Mouse (Mus musculus) forebrain, embryonic 16.5 days (tissue): ENCODE measurements around the gene Trpm1. TPM values are rescaled to one million over a fixed set of nuclear protein-coding genes. Genes with fewer than 3 reads are reported as not detected.

ENCODE experiments used
- ATAC-seq: fragments of 200-750 bp; cut with Nextera tagmentation; 2 replicates; pipeline ENCODE4 v1.8.0; 2017; ENCODE audit warnings: mild to moderate bottlenecking, moderate library complexity
- H3K27ac ChIP-seq: fragments of 300-500 bp; sonication (generic); 2 replicates; pipeline ENCODE4 v1.5.1; 2014; ENCODE audit warnings: low read length, control low read depth
- H3K27me3 ChIP-seq: fragments of 300-500 bp; sonication (generic); replicated peaks from 2 replicates; pipeline ENCODE4 v1.6.1; 2014; ENCODE audit warnings: low read length; ENCODE audit not compliant: control insufficient read depth, insufficient read depth
- H3K36me3 ChIP-seq: fragments of 300-500 bp; sonication (generic); 2 replicates; pipeline ENCODE4 v1.6.1; 2014; ENCODE audit not compliant: control insufficient read depth, insufficient read depth
- H3K4me1 ChIP-seq: fragments of 300-500 bp; sonication (generic); replicated peaks from 2 replicates; pipeline ENCODE4 v1.6.1; 2014; ENCODE audit warnings: low read length; ENCODE audit not compliant: control insufficient read depth, insufficient read depth
- H3K4me2 ChIP-seq: fragments of 300-500 bp; sonication (generic); 2 replicates; pipeline ENCODE4 v1.6.1; 2014; ENCODE audit warnings: mild to moderate bottlenecking, low read length, control low read depth
- H3K4me3 ChIP-seq: fragments of 300-500 bp; sonication (generic); replicated peaks from 2 replicates; pipeline ENCODE4 v1.5.1; 2014; ENCODE audit warnings: mild to moderate bottlenecking, low read length, control low read depth
- H3K9ac ChIP-seq: fragments of 300-500 bp; sonication (generic); replicated peaks from 2 replicates; pipeline ENCODE4 v1.6.1; 2014; ENCODE audit warnings: low read depth, low read length, control low read depth
- H3K9me3 ChIP-seq: fragments of 300-500 bp; sonication (generic); 2 replicates; pipeline ENCODE4 v1.6.1; 2016; ENCODE audit warnings: low read length; ENCODE audit not compliant: control insufficient read depth
- WGBS: fragments of 180-500 bp; shearing (Covaris S2); extraction: QIAGEN DNeasy Blood & Tissue Kit; methylation state at CpG from one replicate; pipeline ENCODE4 v1.1.7; 2014; 5-methylcytosine and 5-hydroxymethylcytosine counted together
- polyA plus RNA-seq: library from polyadenylated mRNA; unstranded; fragments of >200 nt; fragmentation: Nextera tagmentation; extraction: Ambion mirVana; gene quantifications from 2 replicates; pipeline ENCODE4 v1.2.1, GENCODE M21; 2015

Gene Trpm1
- polyA plus RNA-seq, 1 experiment from 2014 or later: 0.08 TPM

DNA sequence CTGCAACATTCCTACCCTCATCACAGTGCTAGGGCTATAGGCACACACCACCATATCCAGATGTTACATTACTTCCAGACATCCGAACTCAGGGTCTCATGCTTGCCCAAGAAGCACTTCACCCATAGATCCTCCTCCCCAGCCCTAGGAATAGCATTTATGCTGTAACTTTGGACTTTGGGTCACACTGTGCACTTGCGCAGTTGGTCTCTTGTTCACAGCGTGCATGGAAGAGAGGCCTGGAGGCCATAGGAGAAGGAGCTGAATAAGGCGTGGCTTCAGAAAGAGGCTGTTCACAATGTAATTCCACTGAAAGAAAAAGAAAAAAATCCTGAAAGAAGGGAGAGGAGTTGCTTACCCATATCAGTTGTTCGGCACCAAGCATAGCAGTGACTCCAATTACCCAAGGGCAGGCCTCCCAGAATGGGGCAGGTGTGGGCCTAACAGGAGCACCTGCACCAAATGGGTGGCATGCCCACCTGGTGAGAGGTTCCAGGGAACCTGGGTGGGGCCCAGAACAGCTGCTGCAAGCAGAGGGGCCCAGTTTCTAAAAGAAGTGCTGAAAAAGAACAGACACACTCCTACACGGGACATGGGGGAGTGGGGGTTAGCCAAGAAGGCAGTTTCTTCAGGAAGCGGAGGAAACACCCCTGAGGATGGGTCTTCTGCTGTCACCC is 84.9 kb downstream of the Trpm1 start:
- 89% methylated on average over 7 of the region's 7 CpGs for WGBS
- H3K4me2 ChIP-seq: no peak overlapping the region
- no peaks in the 10 kb centered on the region for H3K27me3 ChIP-seq
- no peaks in the 10 kb centered on the region for H3K36me3 ChIP-seq
- no peak overlapping the region for H3K27ac ChIP-seq
- no peak overlapping the region for H3K9ac ChIP-seq
- H3K4me3 ChIP-seq: no peak overlapping the region
- H3K9me3 ChIP-seq: no peaks in the 10 kb centered on the region
- ATAC-seq: no peak
- no peaks in the 10 kb centered on the region; the same call in 1 of the 2 replicates for H3K4me1 ChIP-seq

DNA sequence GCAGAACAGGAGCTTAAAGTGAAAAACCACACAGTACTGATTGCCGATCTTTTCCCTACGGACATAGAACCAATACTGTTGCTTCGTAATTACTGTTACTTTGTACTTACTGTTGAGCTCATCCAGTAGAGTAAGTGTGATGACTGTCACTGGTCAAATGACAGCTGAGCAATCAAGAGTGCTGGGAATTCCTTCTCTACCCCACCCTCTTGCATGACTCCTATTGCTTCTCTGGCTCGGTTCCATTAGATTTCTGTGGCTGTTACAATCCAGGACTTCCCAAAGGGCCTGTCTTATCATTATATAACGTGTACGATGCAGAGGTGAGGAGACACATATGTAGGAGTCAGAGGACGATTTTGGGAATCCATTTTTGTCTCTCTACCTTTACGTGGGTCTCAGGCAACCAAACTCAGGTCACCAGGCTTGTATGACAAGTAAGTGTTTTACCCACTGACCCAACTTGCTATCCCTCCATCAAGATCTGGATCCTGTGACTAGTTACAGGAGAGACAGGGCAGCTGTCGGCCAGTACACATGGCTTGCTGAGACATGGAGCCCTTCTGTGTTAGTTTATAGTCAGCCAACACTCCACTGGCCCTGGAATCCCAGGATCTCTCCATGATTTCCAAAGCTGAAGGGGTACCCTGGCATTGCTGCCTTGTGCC is 85.6 kb downstream of the Trpm1 start:
- 88% methylated on average over 9 of the region's 9 CpGs for WGBS
- Histone ChIP-seq H3K27ac (no peak overlapping the region), H3K4me3 (no peak overlapping the region), H3K4me2 (no peak overlapping the region), H3K4me1 (no peaks in the 10 kb centered on the region; the same call in 1 of the 2 replicates), H3K36me3 (no peaks in the 10 kb centered on the region), H3K9me3 (no peaks in the 10 kb centered on the region), H3K27me3 (no peaks in the 10 kb centered on the region), H3K9ac (no peak overlapping the region)
- no peak for ATAC-seq

GRCm38 (mm10) chr7:64239806-64240315 is 86.2 kb downstream of the Trpm1 start:
- WGBS: 46% methylated on average over 4 of the region's 4 CpGs
- H3K4me3 ChIP-seq: no peak overlapping the region
- no peak overlapping the region for H3K9ac ChIP-seq
- H3K9me3 ChIP-seq: no peaks in the 10 kb centered on the region
- ATAC-seq: no peak
- no peaks in the 10 kb centered on the region; the same call in 1 of the 2 replicates for H3K4me1 ChIP-seq
- no peaks in the 10 kb centered on the region for H3K27me3 ChIP-seq
- H3K36me3 ChIP-seq: no peaks in the 10 kb centered on the region
- H3K4me2 ChIP-seq: no peak overlapping the region
- H3K27ac ChIP-seq: no peak overlapping the region

DNA sequence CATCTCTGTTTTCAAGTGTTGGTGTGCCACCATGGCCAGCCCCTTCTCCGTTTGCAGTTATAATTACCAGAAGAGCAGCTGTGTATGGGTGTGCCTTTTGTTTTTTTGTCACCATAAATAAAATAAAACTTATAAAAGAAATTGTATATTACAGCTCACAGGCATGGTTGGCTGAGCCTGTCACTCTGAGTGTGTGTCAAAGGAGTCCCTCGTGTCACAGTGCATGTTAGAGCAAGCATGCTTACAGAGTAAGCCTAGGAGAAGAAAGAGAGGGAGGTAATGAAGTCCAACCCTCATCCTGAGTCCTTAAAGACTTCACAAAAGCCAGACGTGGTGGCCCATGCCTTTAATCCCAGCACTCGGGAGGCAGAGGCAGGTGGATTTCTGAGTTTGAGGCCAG is 88.8 kb downstream of the Trpm1 start:
- Histone ChIP-seq H3K4me3 (no peak overlapping the region), H3K27me3 (no peaks in the 10 kb centered on the region), H3K9me3 (no peaks in the 10 kb centered on the region), H3K4me2 (no peak overlapping the region), H3K9ac (no peak overlapping the region), H3K27ac (no peak overlapping the region), H3K36me3 (no peaks in the 10 kb centered on the region), H3K4me1 (no peaks in the 10 kb centered on the region)
- 63% methylated on average over 4 of the region's 4 CpGs for WGBS
- ATAC-seq: no peak

DNA sequence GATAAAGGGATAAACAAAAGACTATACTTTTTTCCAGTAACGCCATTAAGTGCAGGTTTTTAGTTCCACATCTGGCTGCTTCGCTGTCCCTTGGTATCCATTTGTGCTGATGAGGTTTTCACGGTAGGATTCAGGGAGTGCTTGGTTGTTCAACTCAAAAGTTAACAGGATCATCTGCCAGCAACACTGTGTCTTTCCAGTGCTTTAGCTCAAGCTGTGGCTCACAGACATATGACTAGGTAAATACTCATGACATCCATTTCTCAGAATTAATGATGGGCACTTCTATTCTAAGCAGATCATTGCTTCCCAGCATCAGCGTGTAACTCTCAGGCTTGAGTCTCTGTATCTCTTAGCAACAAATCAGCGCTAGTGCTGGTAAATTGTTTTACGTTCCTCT is 90.7 kb downstream of the Trpm1 start:
- no peak overlapping the region for H3K9ac ChIP-seq
- H3K27me3 ChIP-seq: no peaks in the 10 kb centered on the region
- no peaks in the 10 kb centered on the region for H3K4me1 ChIP-seq
- H3K27ac ChIP-seq: no peak overlapping the region
- no peak overlapping the region for H3K4me2 ChIP-seq
- ATAC-seq: no peak
- WGBS: 94% methylated on average over 6 of the region's 6 CpGs
- H3K4me3 ChIP-seq: no peak overlapping the region
- H3K9me3 ChIP-seq: no peaks in the 10 kb centered on the region
- no peaks in the 10 kb centered on the region for H3K36me3 ChIP-seq

DNA sequence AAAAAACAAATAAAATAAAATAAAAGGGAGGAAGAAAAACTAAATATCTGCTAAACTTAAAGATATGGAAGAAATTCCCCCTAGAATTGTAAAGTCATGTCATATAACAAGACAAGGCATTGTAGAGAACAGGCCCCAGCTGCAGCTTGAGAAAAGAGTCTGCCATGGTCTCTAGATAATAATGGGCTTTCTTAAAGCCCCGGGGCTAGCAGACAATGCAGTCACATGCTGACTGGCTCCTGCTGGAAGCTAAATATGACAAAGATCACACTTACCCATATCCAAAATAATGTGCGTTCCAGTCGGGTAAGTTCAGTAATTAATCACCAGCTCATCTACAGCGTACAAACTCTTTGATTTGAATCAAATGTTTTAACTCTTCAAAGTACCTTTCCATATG is 93.1 kb downstream of the Trpm1 start:
- Histone ChIP-seq H3K9me3 (no peaks in the 10 kb centered on the region), H3K27ac (no peak overlapping the region), H3K36me3 (no peaks in the 10 kb centered on the region), H3K27me3 (no peaks in the 10 kb centered on the region), H3K4me2 (no peak overlapping the region), H3K4me1 (no peaks in the 10 kb centered on the region), H3K4me3 (no peak overlapping the region), H3K9ac (no peak overlapping the region)
- 56% methylated on average over 4 of the region's 4 CpGs for WGBS
- no peak for ATAC-seq

DNA sequence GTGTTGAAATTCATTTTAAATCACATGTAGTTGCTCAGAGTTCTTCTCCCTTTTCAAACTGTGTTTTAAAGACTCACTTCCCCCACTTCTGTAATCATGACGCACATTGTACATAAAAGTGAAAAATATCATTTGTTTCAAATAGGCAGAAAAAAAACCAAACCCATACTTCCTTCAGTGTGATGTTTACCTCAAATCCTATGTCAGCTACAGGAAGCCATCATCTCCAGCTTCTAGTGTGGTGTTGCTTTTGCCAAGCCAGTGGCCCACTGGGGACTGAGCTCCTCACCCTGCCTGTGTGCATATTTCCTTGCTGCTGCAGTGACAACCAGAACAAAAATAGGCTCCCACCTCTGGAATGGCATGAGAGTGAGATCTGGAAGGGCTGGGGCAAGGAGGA is 94.7 kb downstream of the Trpm1 start:
- H3K9me3 ChIP-seq: no peaks in the 10 kb centered on the region
- no peaks in the 10 kb centered on the region for H3K4me1 ChIP-seq
- H3K36me3 ChIP-seq: no peaks in the 10 kb centered on the region
- no peak overlapping the region for H3K9ac ChIP-seq
- no peak overlapping the region for H3K27ac ChIP-seq
- no peaks in the 10 kb centered on the region for H3K27me3 ChIP-seq
- no peak overlapping the region for H3K4me3 ChIP-seq
- no peak overlapping the region for H3K4me2 ChIP-seq
- no peak for ATAC-seq
- WGBS: 94% methylated on average over 1 of the region's 1 CpGs

- H3K4me1 ChIP-seq: no peaks in the 10 kb centered on the region
- H3K4me3 ChIP-seq: no peak overlapping the region
- no peak for ATAC-seq
- no peaks in the 10 kb centered on the region for H3K27me3 ChIP-seq
- H3K4me2 ChIP-seq: no peak overlapping the region
- no peak overlapping the region for H3K9ac ChIP-seq
- no peaks in the 10 kb centered on the region for H3K9me3 ChIP-seq
- no peaks in the 10 kb centered on the region for H3K36me3 ChIP-seq
- H3K27ac ChIP-seq: no peak overlapping the region
- WGBS: 86% methylated on average over 4 of the region's 4 CpGs
Observed at GRCm38 (mm10) chr7:64249715-64250114, 96.1 kb downstream of the Trpm1 start.

DNA sequence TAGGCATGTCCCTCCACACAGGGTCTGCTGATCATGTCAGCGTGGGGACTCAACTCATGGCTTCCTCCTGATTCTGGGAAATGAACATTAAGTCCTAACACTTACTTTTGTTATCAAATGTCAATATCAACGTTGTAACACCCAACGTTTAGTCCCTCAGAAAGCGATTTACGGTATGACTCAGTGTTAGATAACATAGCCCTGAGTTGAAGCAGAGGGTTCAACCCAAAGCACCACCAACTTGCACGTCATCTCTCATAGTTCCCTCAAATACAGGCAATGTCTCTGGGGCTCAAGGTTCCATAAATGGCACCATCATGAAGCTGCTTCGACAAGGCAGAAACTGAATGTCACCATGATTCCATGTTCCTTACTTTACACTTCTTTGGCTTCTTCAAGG is 96.8 kb downstream of the Trpm1 start:
- no peak for ATAC-seq
- no peak overlapping the region for H3K4me2 ChIP-seq
- H3K9ac ChIP-seq: no peak overlapping the region
- no peaks in the 10 kb centered on the region for H3K27me3 ChIP-seq
- 92% methylated on average over 7 of the region's 7 CpGs for WGBS
- no peaks in the 10 kb centered on the region for H3K4me1 ChIP-seq
- H3K27ac ChIP-seq: no peak overlapping the region
- H3K9me3 ChIP-seq: no peaks in the 10 kb centered on the region
- H3K4me3 ChIP-seq: no peak overlapping the region
- no peaks in the 10 kb centered on the region for H3K36me3 ChIP-seq
